Mouse (Mus musculus) cortical plate, adult 2 months (tissue): ENCODE measurements around the gene Myl6b.

ENCODE experiments used
- CTCF ChIP-seq: fragments of 200-500 bp; IDR thresholded peaks from 2 replicates; pipeline ENCODE4 v1.5.1; 2011; ENCODE audit warnings: mild to moderate bottlenecking, control low read depth, low read length; ENCODE audit not compliant: insufficient read depth; ENCODE audit errors: extremely low read depth
- POLR2A ChIP-seq: fragments of 200-500 bp; IDR thresholded peaks from 2 replicates; pipeline ENCODE4 v1.6.1; 2011; ENCODE audit warnings: mild to moderate bottlenecking, low read length, control low read depth; ENCODE audit not compliant: insufficient read depth; ENCODE audit errors: extremely low read depth

- TF ChIP-seq POLR2A, result no peak
- TF ChIP-seq CTCF, result no peak
These were observed 47.5 kb downstream of the Myl6b start for GRCm38 (mm10) chr10:128451014-128451413.
